Mouse (Mus musculus) ZHBTc4 (cell line): ENCODE results near the gene Med13l.

Source experiments
- DNase-seq: peaks from one replicate; pipeline ENCODE4 v3.0.0-alpha.2; 2011; ENCODE audit warnings: low read depth, low spot score

Med13l gene

GRCm38 (mm10) chr5:118776396-118776795 is 215.9 kb downstream of the Med13l start:
- peak; percentile 74 for DNase-seq

- peak; percentile 75 for DNase-seq
Measured at GRCm38 (mm10) chr5:118781598-118781997, 221.1 kb downstream of the Med13l start.

- no peak for DNase-seq
Measured at GRCm38 (mm10) chr5:118782139-118782538, 221.7 kb downstream of the Med13l start.

- DNase-seq = no peak
Measured at GRCm38 (mm10) chr5:118789226-118789625, 228.7 kb downstream of the Med13l start.

GRCm38 (mm10) chr5:118789776-118790175 is 229.3 kb downstream of the Med13l start:
- DNase-seq = peak; percentile 82

GRCm38 (mm10) chr5:118797811-118798210 is 237.3 kb downstream of the Med13l start:
- DNase-seq = no peak

GRCm38 (mm10) chr5:118801592-118801991 is 241.1 kb downstream of the Med13l start:
- peak; percentile 52 for DNase-seq

GRCm38 (mm10) chr5:118802036-118802435 is 241.6 kb downstream of the Med13l start:
- DNase-seq = no peak

- DNase-seq = peak; percentile 51
Measured at GRCm38 (mm10) chr5:118808946-118809345, 248.5 kb downstream of the Med13l start.

GRCm38 (mm10) chr5:118809588-118809987 is 249.1 kb downstream of the Med13l start:
- peak; percentile 39 for DNase-seq

GRCm38 (mm10) chr5:118811690-118812089 is 251.2 kb downstream of the Med13l start:
- DNase-seq = no peak

- DNase-seq = no peak
Measured at GRCm38 (mm10) chr5:118812421-118812820, 251.9 kb downstream of the Med13l start.

- DNase-seq = no peak
Measured at GRCm38 (mm10) chr5:118812947-118813401, 252.5 kb downstream of the Med13l start.

- peak; percentile 85 for DNase-seq
Measured at GRCm38 (mm10) chr5:118814052-118814451, 253.6 kb downstream of the Med13l start.
